Mouse (Mus musculus) 3T3-L1 (cell line): ENCODE measurements around the gene Ahnak.
"Not testable (repeated sequence)": the region's sequence is repeated elsewhere in the genome, so short reads cannot be mapped to it uniquely, and the experiment has no call there.

ENCODE experiments used
- DNase-seq: peaks from one replicate; pipeline ENCODE4 v3.0.0-alpha.2; 2015; ENCODE audit warnings: low read depth, low spot score

The Ahnak gene

GRCm38 (mm10) chr19:8972491-8972890 is 16.6 kb upstream of the Ahnak start:
- DNase-seq: not testable (repeated sequence)

GRCm38 (mm10) chr19:8974638-8975037 is 14.4 kb upstream of the Ahnak start:
- peak; percentile 63 for DNase-seq

- DNase-seq: no peak
Observed at GRCm38 (mm10) chr19:8975491-8975890, 13.6 kb upstream of the Ahnak start.

DNA sequence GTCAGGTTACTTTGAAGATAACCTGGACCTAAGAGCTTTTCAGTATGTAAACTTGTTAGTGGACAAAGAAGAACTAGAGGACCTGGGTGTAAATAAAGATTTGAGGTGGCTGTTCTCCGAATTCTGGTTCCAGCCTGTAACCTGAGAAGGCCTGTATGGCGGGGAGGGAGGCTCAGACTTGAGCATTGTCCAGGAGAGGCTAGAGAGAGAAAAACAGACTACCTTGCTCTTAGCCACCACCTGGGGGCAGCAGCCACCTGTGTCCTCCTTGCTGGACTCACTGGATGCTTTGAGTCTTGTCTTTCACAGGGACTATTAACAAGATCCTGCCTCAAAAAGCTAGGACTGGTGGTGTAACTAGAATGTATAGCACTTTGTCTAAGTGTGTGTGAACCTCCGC is 12.5 kb upstream of the Ahnak start:
- DNase-seq: peak; percentile 95

DNA sequence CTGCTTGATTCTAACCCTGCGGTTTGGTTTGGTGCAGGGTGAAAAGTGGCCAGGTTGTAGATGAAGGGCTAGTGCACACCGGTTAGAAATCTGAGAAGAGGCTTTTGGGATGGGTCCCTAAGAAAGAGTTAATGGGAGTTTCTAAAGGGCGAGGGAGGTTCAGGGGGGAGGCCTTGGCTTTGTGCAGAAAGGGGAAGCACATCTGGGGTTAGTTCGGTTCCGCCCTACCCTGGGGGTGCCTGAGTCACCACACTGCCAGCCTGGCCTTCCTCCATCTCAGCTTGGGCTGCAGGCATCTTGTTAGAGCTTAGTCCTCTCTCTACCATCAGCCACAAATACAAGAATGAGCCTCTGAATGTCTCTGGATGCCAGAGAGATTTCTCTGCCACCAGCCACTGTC is 8.3 kb upstream of the Ahnak start:
- DNase-seq: peak; percentile 95

DNA sequence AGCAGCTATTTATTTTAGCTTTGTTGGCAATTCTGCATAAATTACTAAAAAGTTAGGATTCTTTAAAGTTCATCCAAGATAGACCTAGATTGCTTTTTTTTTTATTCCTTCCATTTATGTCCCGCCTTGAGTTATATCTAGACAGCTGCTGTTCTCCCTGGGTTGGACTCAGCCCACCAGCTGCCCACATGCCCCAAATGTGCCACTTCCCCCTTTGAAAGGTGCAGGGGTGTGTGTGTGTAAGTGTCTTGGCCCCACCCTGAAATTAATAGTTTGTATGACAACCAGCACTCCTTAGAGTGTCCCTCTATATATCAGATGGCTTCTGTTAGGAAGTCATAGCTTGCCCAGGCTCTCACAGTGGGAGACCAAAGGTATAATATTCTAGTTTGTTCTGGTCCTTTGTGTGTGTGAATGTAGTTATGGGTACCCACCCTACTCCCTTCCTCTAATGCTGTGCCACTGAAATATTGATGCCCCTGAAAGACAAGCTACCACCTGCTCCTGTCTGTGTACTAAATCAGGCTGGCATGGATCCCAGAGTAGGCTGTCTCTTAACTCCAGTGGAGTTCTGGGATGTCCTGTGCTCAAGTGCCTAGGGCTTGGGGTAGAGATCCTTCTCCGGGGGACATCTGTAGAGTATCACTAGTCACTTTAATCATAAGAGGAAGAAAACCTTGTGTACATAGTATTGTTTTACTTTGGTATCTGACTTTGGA is 7.5 kb upstream of the Ahnak start:
- peak; percentile 71 for DNase-seq

- peak; percentile 96 for DNase-seq
Observed at GRCm38 (mm10) chr19:8982303-8983149, 6.6 kb upstream of the Ahnak start.

DNA sequence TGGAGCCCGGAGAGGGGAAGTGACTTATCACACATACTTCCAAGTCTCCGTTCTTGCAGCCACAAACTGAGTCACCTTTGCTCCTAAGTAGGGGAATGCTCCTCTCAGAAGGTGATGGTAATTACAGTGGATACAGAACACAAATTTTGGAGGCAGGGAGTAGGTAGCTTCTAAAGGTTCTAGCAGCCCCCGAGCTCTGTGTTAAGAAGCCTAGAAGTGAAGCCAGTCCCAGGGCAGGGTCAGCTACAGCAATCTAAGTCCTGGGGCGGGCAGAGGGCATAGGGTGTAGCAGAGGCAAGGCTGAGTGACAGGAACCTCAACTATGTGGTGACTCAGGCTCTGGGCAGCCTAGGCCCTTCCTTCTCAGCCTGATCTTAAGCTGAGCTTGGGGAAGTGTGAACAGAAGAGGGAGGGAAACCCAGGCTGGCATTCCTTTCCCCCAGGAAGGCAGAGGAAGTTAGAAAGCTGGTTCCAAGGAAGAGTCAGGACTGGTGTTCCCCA is 5.9 kb upstream of the Ahnak start:
- peak; percentile 99 for DNase-seq

DNA sequence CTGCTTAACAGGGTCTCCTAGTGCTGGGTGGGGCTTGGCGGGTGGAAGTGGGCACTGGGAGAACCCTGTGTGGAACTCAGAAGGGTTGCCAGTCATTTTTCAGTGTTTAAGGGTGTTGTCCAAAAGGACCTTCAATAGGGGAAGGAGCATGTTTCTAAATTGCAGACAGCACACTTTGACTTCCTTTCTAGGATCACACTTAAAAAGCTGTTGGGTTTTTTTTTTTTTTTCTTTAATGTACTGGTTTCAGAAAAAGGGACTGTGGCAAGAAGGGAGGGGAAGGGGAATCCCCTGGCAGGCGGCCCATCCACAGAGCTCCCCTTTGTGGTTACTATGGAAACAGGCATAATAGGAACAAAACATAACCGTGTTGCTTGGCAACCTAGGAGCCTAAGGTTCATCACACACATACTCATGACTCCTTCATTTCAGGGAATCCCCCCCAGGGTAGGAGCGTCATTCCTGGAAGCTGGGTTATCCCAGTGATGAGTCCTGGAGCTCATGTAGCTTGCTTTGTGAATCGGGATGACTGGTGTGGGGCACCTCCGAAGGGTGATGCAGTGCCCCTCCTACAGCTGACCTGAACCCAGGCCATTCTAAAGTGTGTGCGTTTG is 4.7 kb upstream of the Ahnak start:
- peak; percentile 95 for DNase-seq

DNA sequence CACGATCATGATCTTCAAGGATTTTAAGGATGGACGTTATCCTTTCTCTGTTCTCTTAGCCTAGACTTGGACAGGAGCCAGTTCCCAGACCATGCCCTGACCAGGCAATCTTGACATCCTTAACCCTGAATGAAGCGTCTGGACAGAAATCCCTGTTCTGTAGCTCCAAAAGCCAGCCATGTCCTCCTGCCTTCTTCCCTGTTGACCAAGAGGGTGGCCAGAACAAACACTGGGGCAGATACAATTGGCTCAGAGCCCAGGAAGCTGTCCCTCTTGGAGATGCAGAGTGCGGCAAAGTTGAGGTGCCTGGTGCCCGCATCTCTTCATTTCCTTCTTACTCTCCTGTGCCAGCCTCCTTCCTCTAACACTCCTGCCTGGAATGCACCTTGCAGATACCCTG is 3.2 kb upstream of the Ahnak start:
- no peak for DNase-seq

GRCm38 (mm10) chr19:8987816-8988215 is 1.3 kb upstream of the Ahnak start:
- peak; percentile 23 for DNase-seq

DNA sequence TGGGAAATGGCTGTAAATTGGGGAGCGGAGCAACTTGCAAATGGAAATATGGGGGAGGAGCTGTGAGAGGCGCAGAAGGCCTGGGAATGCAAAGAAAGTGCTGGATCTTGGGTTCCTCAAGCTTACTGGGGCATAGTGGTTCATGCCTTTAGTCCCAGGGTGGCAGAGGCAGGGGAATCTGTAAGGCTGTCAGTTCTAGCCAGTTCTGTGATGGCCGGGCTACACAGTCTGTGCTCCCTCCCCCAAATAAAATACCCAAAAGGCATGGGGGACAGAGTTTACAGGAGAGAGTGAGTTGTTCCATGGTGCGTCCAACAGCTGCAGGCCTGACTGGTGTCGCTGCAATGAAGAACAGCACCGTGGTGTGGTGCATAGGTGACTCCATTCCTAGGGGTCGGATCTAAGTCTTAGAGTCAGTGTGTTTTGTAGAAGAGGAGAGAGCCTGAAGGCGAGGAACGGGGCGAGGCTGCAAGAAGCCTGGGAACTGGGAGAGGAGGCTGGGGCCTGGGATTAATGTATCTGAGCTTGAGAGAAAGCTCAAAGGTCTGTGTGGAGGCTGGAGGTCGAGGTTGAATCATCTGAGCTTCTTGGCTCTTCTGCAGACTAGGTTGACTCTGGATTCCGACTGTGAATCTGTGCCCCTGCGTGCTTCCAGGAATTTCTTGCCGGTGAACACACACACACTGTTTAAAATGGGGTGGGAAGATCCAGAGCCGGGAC is 578 bp upstream of the Ahnak start:
- DNase-seq: peak; percentile 78

DNA sequence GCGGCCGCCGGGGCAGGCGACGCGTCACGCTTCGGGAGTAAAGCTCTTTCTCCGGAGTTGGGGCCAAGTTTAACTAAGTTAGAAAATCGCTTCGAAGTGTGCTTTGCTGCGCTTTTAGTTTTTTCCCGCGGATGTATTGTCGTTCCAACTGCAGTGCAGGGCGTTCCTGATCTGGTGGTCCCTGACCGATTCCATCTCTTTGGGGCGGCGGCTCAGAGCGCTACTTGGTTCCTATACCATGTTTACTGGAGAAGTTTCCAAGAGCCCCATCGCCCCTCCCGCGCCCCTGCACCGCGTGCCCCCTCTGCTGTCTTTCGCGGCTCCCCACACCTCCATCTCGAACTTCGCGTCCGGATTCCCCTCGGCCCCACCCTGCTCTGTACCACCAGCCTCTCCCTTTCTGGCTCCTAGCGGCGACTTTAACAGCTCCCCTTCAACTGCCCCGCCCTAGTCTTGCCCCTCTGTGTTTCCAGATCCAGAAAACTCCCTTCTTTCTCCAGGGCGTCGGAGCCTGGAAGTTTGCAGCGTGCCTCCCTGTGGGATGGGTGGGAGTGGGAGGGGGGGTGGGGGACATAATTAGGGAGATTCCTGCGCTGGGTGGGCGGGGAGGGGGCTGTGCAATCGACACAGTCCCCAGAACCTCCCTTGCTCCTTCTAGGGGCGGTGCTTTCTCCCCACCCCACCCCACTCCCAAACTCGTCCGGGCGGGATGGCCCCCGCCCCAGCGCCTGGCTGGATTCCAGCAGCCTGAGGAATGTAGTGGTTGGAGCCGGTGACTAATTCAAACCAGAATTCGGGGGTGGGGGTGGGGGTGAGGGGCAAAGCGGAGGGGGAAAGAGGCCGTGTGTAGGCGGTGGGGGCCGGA is 715 bp downstream of the Ahnak start:
- peak; percentile 94 for DNase-seq

- DNase-seq: peak; percentile 56
Observed at GRCm38 (mm10) chr19:8990432-8991102, 1.5 kb downstream of the Ahnak start.

DNA sequence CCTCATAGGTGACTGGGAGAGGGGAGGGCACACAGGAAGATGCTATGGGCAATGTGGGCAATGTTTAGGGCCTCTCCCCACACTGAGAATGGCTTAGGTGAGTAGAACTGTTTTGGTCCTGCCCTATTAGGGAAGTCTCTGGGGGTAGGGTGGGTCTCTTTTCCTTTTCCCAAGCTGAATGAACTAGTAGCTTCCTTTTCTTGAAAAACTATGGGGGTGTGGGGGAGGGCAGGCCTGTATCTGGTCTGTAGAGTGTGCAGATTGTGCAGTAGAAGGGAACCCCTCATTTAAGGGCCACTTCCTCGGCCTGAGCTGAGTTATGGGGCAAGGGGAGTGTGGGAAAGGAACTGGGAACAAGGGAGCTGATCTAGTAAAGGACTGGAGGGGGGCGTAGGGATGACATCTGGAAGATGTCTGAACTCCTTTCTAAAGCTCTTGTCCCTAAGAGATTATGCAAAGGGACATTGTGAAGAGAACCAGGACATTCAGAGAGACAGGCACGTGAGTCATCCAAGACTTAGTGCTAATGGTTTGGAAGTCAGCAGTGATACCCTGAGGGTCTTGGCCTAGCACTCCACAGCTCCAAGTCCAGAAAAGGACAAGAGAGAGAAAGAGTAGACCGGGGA is 2.3 kb downstream of the Ahnak start:
- DNase-seq: no peak

DNA sequence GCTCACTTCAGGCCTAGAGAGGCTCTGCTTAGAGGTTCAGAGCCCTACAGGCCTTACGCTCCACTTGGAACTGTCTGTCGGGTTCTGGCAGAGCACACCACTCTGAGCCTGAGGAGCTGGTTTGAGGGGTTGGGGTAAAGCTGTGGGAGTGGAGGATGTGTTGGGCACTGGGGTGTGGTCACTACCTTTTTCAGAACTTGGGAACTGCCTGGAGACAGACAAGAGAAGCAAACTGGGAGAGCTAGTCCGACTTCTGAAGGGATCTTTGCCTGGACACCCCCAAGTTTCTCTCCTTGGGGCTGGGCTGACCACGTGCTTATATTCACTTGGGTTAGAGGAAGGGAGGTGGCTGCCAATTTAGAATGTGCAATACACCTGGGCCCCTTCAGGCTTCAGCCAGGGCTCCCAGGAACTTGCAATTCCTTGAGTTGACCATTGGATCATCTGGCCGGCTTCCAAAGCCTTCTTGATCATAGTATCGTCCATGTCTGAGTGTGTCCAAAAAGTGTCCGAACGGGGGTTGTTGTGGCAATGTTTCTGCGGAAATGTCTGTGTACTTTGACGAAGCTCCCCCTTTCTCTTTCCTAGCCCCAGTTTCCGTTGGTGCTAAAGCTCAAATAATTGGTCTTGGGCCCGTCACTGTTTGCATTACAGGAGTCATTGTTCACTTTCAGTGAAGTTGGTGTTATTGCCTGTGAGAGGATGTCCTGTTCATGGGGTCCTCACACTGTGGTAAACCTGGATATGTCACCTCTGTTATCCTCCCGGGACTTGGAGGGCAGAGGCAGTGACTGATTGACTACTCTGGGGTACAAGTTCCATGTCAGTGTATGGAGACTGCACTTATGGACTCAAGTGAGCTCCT is 3.0 kb downstream of the Ahnak start:
- DNase-seq: peak; percentile 87

GRCm38 (mm10) chr19:8992769-8993624 is 3.9 kb downstream of the Ahnak start:
- DNase-seq: peak; percentile 98

DNA sequence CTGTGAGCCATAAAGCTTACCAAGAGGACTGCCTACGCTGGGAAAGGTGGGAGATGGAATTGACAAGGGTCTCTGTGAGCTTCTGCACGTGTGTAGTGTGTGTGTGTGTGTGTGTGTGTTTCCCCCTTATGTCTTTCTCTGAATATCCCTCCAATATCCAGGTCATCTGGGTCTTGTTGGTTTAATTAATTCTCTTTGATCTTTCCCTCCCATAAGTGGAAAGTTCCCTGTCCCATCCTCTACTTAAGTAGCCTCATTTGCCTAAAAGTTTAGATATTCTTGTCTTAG is 4.5 kb downstream of the Ahnak start:
- DNase-seq: no peak
